Mouse (Mus musculus) left cerebral cortex, postnatal 25 days (tissue): Measurements from ENCODE around the gene Prepl. TPM values are rescaled to one million over a fixed set of nuclear protein-coding genes. Genes with fewer than 3 reads are reported as not detected.
A peak's percentile ranks its signal among the peaks of the same experiment; 100 is the strongest.

Source experiments
- DNase-seq, 2 experiments: peaks; one replicate each; pipeline ENCODE4 v3.0.0; 2022; ENCODE audit warnings: low spot score in 2 of 2, mixed read lengths in 1 of 2
- intact Hi-C: fragments of 180-260 bp; cut with DNase I; formaldehyde crosslinking; loops from one replicate; pipeline ENCODE4 v1.15.1; 2025
- total RNA-seq, 2 experiments: library from RNA; stranded (reverse); gene quantifications; 2 replicates each; pipeline ENCODE4 v1.2.3; 2021

Gene Prepl
- total RNA-seq = 100 to 1,000 TPM; 346 to 361 TPM

DNA sequence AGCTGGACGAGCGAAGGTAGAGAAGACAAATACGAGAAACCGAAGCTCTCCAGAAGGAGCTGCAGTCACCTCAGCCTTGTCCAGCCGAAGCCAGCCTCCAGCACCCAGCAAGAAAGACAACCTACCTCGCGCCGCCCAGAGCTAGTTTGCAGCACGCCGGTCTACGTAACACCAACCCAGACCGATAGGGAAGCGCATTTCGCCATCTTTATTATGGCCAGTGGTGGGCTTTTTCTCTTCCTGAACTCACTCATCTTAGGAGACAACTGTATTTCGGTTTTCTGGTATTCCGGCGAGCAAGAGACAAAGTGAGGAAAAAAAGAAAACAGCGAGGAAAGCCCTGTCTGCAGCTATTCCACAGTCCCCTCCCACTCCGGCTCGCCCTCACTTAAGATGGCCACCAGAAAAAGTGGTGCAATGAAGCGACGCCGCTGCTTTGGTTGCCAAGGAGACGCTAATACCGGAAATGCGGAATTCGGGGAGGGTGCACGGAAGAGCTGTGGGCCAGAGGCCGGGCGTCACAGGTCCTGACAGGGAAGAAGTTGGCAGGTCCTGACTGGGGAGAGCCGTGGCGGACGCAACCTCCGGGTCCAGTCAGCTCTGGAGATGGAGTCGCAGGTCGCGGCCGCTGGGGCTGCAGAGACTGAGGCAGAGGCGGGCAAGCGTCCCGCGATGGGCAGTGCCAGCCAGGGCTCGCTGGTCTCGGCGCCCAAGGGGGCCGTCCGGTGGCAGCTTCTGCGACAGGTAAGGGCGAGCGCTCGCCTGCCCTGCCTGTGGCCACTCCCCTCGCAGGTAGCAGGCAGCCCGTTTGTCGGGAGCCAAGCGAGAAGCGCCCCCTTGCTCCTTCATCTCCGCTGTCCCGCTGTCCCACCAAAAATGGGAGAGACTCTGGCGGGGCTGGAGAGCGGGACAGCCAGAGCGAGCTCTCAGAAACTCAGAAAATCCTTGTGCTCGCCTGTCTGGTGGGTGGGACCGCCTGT lies at the start of gene Prepl, which contains the start of gene Camkmt:
Gene Prepl (minus strand): TSS at position 122 of the 980 bp plus-strand sequence.
Gene Camkmt (plus strand): TSS at position 433 of the 980 bp plus-strand sequence.
- intact Hi-C loops = loop anchor here (2.0 to 10.0 kb wide), 3 partner anchors 134 to 300 kb away; partner anchors contain the start of genes Lrpprc and Ppm1b
- DNase-seq = peak; percentile 95 to 98

DNA sequence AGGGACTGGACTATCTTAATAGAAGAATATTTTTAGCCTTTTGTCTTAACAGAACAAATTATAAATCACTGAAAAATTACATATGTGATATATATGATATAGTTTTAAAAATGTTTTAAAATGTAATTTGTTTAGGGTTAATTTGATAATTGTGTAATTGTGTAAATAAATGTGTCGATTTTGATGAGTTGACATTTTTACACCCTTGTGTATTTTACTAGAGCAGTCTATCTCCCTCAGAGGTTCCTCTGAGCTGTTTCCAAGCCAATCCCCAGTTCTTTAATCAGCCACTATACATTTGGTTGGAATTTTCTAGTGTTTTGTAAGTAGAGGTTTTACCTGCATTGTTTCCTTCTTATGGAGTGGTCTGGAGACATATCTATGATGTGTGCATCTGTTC lies 48.4 kb upstream of the Prepl start:
- DNase-seq = no peak
- intact Hi-C loops = no loop called here

DNA sequence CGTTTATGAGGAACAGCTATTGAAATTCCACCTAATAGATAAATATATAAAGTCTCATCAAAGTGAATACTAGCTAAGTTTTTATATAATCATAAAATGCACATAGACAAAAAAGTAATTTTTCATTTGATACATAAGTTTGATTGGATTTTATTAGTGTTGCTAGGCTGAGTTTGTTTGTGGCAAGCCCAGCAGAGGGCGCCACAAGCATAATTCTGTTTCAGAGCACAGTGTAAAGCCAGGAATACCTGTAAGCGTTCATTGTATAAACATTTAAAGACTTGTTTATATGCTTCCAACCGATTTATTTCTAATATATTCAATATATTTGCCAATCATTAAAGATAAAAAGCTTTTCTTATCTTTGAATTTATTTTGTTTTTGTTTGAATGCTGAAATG lies 26.6 kb upstream of the Prepl start:
- intact Hi-C loops = loop anchor here (1.0 to 5.0 kb wide), 2 partner anchors 71 to 517 kb away; no protein-coding TSS in a partner anchor
- peak; percentile 50 to 62 for DNase-seq

DNA sequence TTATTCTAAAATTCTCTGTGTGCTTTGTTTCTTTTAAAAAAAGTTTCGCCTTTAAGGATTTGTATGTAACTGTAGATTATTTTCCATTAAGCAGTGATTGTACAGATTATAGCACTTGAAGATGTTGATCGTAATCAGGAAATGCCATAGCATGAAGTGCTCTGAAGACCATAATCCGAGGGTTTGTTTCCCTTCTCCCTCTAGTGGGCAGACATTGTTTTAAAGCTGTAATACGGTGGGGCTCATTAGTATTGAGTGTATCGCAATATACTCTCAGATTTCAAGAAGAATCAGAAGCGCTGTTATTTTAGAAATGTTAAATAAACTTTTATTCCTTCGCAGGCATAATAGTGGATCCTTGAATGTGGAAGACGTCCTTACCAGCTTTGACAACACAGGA lies 23.4 kb upstream of the Prepl start:
- DNase-seq = no peak
- intact Hi-C loops = no loop called here

DNA sequence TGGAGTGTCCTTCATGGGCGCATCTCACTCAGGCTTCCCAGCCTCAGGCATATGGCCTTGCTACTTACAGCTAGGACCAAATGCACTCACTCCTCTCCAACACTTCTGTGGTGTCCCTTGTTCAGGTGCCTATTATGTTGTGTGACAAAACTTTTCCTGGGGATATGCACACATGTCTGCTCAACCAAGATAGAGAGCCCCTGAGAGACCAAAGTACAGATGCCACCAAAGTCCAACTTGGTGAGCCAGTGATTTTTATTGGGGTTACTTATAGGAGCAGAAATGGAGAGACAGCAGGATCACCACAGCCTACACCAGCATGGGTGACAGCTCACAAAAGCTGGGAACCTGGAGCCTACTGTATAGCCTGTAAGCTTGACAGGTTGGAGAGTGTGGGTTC lies 20.6 kb upstream of the Prepl start:
- no peak for DNase-seq
- intact Hi-C loops = no loop called here

DNA sequence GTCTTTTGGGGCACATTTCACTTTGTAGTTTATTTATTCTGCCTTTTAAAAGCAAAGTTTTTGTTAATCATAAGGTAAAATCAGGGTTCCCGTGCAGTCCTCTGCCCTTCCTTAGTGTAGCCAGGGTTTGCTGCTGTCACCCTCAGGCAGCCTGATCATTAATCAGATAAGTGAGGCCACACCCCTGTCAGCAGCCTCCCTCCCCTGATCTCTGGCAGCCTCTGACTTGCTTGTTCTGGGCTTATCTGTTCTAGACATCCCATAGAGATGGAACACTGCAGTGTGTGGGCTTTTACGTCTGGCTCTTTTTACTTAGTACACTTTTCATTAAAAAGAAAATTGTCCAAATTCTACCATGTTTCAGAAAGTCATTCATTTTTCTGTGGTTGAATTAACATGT lies 13.3 kb upstream of the Prepl start:
- intact Hi-C loops = no loop called here
- DNase-seq = no peak

DNA sequence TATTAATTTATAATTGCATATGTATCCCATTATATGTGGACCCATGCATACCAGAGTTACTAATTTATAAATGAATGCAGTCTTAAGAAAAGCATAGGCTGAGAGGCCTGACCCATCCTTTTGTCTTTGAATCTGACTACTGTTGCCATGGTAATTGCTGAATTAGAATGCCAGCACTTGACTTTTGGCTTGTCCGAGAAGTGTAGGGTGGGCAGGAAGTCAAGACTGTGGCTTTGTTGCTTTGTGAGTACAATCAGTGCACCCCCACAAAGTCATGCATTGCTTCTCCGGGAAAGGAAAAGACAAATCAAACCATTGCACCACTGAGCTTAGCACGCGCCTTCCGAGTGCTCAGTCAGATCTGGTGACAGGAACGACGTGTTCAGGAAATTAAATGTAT lies 11.7 kb upstream of the Prepl start:
- intact Hi-C loops = no loop called here
- DNase-seq = no peak

DNA sequence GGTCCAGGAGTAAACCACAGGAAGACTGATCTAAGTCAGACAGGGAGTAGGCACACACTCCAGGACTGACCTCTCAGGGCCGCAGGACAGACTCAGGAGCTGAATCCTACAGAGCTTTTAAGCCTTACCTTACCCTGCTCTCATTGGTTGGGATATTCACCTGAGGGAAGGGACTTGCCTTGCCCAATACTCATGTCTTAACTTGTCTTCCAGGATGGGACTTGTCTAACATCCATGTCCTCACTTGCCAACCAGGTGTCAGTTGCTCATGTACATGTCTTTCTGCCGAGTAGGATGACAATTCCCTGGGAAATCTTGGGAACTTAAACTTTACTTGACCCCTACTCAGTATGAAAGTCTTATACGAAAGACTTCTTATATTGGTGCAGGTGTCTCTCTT lies 10.2 kb upstream of the Prepl start:
- intact Hi-C loops = no loop called here
- DNase-seq = no peak

DNA sequence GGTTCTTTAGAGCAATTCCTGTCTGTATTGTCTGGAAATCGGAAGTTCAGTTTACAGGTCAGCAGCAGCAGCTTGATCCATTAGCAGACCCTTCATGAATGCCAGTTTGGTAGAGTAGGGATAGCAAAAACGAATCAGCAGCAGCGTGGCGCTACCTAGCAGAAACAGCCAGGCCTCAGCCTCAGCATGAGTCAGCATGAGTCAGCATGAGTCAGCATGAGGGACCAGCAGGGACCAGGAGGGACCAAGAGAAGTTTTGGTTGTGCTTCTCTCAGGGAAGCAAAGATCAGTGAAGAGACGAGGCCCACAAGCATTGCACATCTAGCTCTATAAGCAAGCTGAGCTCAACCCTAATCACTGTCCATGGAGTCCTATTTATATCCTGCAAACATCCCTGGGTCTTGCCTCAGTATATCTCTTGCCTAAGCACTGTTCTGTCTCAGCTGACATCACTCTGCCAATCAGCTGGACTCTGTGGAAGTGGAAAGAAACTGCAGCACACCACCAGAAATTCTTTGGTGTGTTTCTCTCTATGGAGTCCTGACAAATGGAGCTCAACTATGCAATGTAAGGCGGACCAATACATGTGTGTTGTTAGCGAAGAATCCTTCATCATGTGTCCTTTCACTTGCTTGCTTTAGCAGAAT lies 8.8 kb upstream of the Prepl start:
- intact Hi-C loops = loop anchor here (10.0 kb wide), 1 partner anchor 224 kb away; no protein-coding TSS in a partner anchor
- no peak for DNase-seq

DNA sequence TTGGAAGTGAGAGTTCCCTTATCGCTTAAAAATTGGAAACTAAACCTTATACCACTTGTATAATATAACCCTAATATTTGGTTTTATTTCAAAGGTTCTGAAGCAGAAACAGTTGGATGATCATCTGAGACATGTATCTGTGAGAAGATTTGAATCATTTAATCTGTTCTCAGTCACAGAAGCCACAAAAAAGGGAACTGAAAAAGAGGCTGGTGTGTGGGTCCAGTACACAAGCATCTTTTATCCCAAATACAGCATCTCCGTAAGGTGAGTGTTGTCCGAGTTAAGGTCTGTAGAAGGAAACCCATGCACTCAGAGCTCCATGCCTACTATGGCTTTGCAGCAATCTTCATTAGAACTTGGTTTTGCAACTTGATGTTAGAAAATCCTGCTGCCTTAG lies 6.4 kb upstream of the Prepl start:
- DNase-seq = no peak
- intact Hi-C loops = loop anchor here (10.0 kb wide), 1 partner anchor 222 kb away; no protein-coding TSS in a partner anchor

DNA sequence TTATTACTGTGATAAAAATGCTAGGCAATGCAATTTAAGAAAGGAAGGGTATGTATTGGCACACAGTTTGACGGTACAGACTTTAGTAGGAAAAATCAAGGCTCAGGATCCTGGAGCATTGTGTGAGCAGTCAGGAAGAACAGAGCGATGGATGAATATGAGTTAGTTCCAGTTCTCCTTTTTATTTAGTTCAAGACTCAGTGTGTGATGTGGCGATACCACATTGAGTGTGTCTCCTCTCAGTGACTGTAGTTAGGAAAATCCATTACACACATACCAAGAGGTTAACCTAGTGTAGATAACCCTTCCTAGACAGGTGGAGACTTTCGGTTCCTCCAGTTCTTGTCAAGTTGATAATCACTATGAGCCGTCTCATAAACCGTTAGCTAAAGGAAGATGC lies 1.7 kb upstream of the Prepl start:
- intact Hi-C loops = loop anchor here (2.0 to 10.0 kb wide), 3 partner anchors 135 to 301 kb away; partner anchors contain the start of genes Lrpprc and Ppm1b
- DNase-seq = no peak

DNA sequence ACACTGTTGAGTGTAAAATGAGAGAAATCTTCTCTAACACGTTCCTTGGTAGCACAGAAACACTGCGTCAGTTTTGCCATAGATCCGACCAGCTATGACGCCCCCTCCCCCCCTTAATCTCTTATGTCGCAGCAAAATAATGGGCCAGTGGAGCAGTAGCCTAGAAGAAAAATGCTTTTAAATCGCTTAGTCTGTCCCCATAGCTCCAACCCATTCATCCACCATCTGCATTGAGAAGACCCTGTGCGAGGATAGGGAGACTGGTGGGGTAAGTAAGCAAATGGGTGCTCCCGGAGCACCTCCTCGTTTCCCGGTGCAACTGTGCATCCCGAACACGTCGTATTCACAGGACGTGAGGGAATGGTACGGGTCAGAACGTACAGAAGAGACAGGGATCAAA lies 420 bp downstream of the Prepl start:
- intact Hi-C loops = loop anchor here (2.0 to 10.0 kb wide), 3 partner anchors 133 to 299 kb away; partner anchors contain the start of genes Lrpprc and Ppm1b
- peak; percentile 20 for DNase-seq

DNA sequence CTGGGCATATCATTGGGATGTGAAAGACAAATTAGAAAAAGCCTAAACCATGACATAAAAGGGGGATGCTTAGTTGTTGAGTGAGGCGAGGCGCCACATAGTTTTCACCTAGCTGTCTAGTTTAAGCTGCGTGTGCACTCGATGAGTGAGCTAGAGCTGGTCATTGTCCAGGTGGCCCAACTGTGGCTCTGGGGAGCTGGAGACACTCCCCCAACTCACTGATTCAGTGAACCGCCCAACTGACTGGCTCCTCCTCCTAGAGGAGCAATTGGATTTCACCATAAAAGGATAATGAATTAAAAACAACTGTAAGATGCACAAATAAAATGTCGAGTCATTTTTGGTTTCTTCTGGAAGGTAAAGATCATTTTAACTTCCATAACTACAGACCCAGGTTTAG lies 1.0 kb downstream of the Prepl start:
- intact Hi-C loops = no loop called here
- DNase-seq = no peak

DNA sequence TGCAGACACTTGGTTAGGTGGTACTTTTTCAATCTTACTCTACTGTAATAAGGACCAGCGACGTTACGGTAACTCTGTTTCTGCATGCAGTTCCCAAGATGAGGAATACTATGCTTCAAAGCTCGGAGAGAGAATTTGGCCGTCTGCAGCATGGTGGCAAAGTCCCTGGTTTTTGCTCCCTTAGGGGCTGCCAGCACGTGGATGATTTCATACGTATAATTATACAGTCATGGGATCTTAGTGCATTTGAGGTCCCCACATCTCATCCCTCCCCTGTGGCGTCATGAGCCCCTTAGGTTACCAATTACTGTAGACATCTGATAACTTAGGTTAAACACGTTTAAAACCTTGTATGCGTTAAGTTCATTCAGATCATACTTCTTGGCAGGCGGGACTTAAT lies 1.6 kb downstream of the Prepl start:
- intact Hi-C loops = no loop called here
- no peak for DNase-seq

DNA sequence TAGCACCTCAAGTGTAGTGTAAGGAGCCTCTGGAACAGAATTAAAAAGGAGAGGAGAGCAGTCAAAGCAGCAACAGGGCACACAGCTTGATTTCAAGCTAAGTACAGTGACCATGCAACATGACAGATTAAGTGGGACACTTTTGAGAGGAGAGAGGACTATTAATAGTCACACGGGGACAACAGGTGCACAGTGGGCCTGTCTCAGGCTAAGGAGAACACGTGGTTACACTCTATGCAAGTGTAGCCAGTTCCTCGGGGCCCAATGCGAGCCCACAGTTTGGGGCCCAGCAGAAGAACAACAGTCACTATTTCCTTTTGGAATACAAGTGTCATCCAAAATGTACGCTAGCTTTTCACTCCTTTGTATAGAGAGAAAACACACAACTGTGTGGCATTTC lies 2.5 kb downstream of the Prepl start:
- intact Hi-C loops = no loop called here
- DNase-seq = no peak

DNA sequence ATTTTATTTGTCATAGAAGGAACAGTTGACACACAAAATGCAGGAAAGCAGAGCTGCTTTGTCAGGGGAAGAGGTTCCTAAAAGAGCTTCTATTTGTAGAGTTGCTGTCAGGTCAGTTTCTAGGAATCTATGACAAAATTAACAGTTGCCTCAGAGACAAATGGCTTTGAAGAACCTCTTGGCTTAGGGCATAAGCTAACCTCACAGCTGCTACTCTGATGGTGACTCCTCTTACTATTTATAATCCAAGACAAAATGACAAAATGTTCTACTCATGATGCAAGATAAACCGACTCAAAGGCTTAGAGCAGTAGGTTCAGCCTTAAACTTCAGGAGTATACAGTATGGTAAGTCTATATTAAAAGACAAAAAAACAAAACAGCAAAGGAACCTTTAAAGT lies 3.5 kb downstream of the Prepl start:
- intact Hi-C loops = no loop called here
- no peak for DNase-seq

DNA sequence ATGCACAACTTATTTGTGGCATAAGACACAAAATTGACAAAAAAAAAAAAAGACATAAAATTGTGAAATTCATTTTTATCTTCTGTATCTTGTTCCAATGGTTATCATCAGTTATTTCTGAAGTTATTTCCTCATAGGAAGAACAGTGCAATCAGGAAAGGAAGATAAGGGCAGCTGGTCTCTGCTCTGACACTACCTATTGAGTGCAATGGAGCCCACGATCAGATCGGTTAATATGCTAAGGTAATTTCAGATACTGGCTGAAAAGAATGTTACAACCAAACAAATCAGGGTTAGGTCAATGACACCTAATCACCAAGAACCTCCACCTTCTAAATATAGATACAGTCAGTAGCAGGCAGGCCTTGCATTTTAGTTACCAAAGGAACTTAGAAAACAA lies 4.7 kb downstream of the Prepl start:
- no peak for DNase-seq
- intact Hi-C loops = no loop called here

DNA sequence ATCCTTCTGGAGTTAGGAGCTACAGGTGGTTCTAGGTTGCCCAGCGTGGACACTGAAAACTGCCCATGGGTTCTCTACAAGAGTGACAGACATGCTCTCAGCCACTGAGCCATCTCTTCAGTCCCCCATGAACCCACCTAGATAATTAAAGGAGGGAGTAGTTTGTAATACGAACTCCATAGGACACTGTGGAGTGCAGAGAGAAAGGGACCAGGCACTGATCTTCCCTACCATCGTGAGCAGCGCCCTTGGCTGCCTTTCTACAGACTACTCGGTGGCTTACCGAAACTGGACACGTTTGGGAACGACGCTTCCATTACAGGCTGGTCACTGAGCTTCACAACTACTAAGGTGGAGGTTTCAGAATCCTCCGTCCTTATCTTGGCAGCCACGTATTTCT lies 9.3 kb downstream of the Prepl start:
- intact Hi-C loops = no loop called here
- DNase-seq = no peak

DNA sequence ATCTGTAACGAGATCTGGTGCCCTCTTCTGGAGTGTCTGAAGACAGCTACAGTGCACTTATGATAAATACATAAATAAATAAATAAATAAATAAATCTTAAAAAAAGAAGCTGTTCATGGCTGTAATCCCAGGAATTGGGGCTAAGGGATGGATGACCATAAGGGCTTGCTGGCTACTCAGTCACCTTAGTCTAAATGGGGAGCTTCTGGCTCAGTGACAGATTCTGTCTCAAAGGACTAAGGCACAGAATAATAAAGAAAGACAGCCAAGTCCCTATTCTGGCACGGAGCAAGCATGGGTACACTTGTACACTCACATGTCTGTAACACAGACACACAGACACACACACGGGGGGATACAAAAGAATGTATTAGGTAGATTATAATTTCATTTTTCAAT lies 10.8 kb downstream of the Prepl start:
- DNase-seq = no peak
- intact Hi-C loops = no loop called here

DNA sequence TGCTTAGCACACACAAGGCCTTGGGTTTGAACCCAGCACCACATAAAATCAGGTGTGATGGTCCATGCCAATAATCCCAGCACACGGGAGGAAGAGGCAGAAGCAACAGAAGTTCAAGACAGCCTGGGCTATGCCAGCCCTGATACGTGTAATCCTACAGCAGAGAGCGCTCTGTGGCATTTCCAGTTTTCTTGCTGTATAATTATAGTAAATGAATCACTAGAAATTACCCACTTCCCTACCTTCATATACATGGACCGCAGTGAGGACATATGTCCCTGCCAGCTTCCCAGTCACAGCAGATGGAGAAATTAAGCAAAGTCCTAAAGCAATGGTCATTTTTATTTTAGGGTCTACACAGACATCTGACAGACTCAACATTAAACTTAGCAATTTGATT lies 16.0 kb downstream of the Prepl start:
- DNase-seq = peak in 1 of 2 experiments; percentile 49
- intact Hi-C loops = no loop called here
